Mouse (Mus musculus) urinary bladder, adult 2 months (tissue): ENCODE results near the gene Abtb1. TPM values are rescaled to one million over a fixed set of nuclear protein-coding genes. Genes with fewer than 3 reads are reported as not detected.

Experiments
- DNase-seq: peaks from one replicate; pipeline ENCODE4 v3.0.0; 2022; ENCODE audit warnings: low spot score
- polyA plus RNA-seq: library from polyadenylated mRNA; depleted of rRNA; stranded (reverse); fragments of >200 nt; gene quantifications from 2 replicates; pipeline ENCODE4 v1.2.3, GENCODE M21; 2012; rRNA removed

Gene Abtb1
- 48.1 and 51.8 TPM in 2 replicates for polyA plus RNA-seq

DNA sequence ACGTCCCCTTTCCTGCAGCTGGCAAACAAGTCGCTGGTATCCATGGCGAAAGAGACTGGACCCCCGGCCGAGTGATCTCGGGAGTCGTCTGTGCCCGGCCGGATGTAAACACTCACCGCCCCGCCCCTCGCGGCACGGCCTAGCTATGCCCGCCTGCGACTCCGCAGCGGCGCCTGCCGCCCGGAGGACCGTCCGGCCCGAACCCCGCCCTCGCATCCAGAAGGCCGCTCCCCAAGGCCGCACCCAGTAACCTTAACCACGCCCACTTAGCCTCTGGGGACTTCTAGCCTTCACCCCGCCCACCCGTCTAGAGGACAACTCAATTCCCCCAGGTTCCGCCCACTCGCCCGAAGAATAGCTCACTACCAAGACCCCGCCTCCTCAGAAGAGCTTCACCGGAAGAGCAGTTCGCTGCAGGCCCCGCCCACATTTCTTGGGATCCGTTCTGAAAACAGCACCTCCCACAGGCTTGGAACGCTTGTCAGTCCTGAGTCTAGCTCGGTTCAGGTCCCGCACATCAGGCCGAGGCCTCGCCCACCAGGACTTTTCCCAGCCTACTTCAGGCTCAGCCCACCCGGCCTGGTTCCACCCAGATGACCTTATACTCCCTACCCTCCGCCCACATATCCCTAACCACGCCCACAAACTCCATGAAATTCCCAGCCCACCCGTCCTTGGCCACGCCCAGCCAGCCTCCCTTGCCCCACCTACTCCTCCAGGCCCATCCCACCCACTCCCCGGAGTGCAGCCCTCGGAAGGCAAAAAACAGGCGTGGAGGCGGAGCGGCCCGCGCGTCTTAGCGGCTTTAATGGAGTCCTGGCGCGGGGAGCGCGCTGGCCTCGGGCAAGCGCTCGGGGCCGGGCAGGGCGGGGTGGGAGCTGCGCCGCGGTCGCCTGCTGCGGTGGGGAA is at the start of gene Abtb1:
Abtb1 (minus strand) TSS at position 204 of the 909 bp plus-strand sequence.
- peak; percentile 89 for DNase-seq

DNA sequence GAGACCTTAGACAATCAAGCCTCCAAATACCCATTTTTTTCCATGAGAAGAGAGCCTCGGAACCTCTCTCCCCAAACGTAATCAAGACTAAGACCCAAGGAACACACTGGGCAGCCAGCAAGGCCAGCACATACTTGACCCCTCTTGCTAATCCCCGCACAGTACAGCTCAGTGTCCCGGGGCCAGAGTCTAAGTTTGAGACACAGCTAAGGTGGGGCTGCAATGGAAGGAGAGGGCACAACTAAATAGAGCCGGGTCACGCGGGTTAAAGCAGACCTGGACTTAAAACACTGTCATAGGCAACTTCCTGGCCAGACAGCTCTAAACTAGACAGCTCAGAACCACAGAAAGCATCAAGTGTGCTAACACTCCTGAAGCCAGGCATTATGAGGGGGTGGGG is 49.0 kb upstream of the Abtb1 start:
- no peak for DNase-seq

DNA sequence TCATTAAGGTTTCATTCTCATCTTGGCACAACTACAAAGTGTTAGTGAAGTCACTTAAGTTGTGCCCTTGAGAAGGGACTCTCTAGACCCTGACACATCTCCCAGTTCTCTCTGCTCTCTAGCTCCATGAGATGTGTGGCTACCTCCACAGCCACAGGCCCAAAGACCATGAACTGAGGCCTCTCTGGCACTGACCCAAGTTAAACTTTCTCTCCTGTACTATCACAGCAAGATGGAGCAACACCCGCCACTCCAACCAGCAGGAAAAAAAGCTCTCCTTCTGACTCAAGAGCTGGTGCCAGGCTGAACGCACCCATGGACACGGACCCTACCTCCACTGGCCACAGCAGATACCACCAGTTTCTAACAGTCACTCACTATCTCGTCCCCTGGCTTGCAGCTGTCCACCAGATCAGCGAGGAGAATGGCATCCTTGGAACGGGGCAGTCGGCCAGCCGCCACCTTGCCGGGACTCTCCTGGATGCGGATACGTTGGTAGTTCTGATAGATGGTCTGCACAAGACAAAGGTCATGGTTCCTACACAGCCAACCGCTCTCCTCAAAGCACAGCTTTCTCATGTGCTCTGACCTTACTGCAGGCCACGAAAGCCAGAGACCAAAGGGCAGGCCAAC is 47.7 kb upstream of the Abtb1 start:
- no peak for DNase-seq

DNA sequence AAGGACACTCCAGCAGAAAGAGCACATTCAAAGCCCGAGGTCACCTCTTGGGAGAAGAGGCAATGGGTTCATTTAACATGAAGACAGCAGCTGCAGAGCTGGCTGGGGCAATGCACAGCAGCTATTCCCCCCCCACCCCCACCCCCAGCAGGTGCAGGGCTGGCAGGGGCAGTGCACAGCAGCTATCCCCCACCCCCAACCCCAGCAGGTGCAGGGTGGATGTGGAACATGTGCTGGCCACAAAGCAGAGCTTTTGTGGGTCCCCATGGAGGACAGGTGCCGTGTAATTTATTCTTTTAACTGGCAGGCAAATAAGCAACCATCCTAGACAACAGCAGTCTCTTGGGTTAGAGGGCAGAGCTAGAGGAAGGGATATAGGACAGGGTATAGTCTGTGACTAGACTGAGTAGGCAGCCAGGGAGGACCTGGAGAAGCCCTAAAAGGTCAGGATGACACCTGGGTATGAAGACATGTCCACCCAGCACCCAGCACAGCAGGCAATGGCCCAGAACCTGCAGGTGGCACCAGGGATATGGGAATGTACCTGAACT is 44.7 kb upstream of the Abtb1 start:
- no peak for DNase-seq

DNA sequence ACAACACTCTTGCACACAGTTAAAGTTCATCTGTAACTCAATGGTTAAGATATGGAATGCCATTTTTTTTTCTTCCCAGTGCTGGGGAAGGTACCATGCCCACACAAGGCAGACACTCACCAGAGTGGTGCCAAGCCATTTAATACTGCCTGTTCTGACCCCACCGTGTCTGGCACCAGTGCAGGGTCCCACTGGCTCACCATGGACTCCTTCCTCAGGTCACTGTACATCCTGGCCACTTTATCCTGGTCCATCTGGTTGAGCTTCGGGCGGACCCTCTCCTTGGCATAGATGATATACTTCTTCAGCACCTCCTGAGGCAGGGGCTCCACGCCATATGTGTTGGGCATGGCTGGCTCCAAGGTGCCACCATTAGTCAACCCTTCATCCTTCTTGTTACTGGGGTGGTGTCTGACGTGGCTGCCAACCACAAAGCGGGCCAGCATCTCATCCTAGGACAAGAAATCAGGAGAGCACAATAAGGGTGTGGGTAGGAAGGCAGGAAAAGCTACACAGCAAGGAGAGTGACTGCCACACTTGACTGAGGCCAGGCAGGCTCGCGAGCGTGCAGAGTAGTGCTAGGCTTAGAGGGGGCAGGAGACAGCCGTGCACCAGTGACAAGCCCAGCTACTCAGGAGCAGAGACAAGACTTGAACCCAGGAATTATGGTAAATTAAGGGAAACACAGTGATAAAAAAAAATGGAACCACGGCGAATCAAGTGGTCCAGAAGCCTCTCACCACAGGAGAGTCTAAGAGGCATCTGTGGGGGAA is 44.0 kb upstream of the Abtb1 start:
- DNase-seq = no peak

DNA sequence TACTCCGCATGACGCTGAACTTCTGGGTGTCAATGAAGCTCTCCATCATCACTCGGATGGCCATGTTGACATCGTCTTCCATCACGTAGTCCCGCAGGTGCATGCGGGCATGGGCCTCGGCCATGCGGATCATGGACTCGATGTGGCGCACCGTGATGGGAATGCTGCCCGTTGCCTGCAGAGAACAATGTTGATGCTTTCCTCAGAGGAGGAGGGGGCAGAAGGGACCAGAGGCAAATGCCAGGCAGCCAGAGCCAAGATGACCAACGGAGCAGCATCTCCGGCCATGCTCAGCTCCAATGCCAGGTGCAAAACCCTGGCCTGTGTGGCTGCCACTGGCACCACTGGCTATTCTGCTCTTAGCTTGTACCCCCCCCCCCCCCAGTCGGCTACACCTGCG is 42.9 kb upstream of the Abtb1 start:
- no peak for DNase-seq

DNA sequence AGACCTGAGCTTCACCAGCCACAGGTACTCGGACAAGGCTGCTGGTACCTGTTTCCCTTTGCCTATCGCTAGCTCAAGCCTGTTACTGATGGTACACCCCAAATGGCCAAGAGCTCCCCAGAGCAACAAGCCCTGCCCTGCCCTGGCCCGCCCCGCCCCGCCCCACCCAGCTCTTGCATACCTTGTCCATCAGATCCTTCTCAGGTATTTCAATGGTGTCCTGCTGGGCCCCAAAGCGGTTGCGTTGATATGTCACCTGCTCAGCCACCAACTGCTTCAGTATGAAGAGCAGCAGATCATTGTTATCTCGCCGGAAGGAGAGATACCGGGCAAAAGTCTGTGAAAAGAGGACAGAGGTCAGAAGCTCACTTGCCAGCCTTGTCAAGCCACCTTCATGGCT is 42.4 kb upstream of the Abtb1 start:
- no peak for DNase-seq

DNA sequence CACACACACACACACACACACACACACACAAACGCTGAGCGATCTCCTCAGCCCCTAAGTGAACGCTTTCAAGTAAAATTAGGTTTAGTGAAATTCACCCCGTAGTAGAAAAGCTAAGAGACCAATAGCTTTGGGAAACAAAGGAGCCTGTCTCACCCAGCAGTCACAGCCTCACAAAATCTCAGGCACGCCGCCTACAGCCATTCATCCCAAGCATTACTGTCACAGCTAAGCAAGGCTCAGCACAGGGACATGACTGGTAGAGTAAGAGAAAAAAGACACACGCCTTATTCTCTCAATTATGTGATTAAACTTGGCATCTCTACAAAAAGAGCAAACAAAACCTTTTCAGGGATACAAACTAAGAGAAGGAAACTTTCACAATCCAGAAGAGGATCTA is 39.5 kb upstream of the Abtb1 start:
- DNase-seq = no peak

DNA sequence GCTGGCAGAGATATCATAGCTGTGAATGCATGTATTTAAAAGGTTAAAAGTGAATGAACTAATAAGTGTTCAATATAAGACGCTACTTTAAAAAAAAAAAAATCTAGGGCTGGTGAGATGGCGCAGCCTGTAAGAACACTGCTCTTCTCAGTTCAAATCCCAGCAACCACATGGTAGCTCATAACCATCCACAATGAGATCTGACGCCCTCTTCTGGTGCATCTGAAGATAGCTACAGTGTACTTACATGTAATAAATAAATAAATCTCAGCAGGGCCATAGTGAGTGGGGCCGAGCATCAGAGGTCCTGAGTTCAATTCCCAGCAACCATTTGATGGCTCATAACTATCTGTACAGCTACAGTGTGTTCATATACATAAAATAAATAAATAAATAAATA is 37.7 kb upstream of the Abtb1 start:
- no peak for DNase-seq

DNA sequence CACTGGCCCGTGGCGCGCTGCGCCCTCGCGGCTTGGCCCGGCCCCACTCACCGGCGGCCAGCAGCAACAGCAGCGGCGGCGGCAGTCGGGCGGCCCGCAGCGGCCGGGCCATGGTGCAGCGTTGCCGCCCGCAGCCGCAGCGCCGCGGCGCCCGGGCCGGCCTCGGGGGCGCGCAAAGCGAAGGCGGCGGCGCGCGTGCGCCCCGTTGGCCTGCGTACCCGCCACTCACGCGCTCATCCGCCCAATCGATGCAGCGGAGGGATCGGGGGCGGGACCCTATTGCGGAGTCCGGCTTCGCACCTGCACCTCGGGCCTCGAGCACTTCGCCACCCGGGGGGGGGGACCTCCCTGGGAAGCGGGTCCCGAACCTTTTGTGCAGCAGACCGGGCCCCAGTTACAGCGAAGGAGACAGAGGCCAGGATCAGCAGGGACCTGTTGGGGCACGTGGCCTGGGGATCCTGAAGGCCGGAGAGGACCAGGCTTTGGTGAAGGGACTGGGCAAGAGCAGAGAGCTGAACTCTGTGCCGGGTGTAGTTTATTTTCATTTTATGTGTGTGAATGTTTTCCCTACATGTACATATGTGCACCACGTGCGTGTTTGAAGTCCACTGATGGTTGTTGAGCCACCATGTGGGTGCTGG is 33.2 kb upstream of the Abtb1 start, which contains the start of gene Podxl2:
Podxl2 (minus strand) TSS at position 177 of the 641 bp plus-strand sequence.
- DNase-seq = peak; percentile 48

DNA sequence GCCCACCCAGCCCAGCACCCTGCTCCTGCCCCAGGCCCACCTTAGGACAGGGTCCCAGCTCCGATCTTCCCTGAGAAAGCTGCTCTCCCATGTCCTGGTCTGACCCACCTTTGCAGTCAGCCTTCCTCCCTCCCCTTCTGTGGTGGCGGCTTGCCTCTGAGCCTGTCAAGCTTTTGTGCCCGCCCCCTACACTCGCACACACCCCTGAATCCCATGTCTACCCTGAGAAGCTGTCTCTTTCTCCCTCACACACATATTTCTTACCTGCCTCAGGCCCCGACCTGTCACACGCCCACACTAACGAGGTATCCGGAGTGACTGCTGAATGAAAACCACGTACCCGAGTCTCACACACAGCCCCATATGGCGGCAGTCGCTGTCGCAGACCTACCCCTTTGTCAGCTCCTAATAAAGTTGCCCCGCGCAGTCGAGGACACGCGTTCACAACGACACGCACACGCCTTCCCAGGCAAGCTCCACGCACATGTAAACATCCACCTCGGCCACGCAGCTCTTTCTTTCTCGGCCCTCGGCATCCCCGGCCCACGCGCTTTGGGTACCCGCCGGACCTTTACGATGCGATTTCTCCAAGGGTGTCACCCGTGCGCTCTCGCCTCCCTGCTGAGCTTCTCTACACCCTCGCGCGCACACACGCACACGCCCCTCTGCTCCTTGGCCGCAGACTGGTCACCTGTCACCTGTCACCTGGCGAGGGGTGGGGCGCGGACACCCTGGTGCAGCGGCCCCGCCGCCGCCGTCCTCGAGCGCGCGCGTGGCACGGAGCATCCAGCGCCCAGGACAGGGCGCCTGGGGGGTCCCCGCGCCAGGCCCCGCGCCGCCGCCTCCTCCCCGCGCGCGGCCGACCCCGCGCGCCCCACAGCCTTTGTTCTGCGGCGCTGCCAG is 32.4 kb upstream of the Abtb1 start:
- no peak for DNase-seq

DNA sequence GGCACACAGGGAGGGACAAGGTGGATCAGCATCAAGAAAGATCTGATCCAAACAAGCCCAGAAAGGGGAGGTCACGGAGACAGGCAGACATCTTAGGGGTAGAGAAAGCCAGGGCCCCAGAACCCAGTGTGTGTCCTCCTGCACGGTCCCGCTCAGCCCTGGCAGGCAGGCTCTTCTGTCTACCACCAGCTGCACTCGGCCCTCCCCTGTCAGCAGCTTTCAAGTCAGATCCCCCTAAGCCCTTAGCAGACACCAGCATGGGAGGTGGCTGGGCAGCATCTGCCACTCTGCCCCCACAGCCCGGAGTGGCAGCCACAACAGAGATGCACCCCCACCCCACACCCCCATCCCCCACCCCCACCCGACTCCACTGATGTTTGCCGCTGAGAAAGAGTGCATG is 31.0 kb upstream of the Abtb1 start:
- no peak for DNase-seq

DNA sequence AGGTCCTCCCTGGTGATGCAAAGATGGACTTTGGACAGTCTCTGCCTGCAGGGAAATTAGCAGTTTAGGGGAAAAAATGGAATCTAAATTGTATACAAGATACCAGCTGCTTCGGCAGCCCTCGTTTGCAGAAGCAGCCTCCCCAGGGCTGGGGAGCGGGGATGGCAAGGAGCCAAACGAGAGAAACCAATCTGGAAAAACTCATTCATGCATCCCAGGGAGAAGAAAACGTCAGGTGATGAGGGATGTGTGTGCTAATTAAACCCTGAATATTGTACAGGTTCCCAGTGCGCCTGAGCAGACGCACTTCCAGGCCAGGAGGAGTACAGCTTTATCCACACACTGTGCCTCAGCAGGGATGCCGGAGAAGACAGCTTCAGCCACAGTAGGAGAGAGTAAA is 29.8 kb upstream of the Abtb1 start:
- DNase-seq = no peak

DNA sequence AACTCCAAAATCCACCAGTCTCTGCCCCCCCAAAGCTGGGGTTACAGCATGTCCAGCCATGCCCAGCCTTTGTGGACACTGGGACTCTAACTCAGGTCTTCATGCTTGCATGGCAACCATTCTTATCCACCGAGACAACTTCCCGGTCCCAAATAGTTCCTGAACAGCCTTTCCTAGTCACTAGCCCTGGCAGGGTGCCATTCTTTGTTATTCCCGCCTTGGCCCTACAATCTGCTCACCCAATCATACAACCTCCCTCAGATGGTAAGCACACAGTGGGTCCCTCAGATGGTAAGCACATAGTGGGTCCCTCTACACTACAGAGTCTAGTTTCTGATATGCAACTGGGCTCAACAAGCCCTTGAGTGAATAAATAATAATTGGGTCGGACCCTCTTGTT is 28.8 kb upstream of the Abtb1 start:
- no peak for DNase-seq

DNA sequence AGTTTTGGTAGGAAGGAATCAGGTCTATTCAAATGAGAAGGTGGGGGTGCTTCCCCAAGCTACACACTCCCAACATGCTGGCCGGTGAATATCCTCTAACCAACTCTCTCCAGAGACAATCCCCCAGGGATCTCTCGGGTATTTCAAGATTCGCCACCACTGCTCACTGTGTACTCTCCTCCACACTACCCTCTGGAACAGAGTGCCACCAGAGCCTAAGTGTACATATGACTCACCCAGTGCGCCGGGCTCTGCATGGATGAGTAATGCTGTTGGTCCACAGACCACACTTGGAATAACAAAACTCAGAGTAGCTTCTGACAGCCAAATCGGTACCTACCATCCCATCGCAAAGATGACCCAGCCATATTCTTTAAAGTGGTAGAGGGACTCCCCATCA is 27.7 kb upstream of the Abtb1 start:
- no peak for DNase-seq

DNA sequence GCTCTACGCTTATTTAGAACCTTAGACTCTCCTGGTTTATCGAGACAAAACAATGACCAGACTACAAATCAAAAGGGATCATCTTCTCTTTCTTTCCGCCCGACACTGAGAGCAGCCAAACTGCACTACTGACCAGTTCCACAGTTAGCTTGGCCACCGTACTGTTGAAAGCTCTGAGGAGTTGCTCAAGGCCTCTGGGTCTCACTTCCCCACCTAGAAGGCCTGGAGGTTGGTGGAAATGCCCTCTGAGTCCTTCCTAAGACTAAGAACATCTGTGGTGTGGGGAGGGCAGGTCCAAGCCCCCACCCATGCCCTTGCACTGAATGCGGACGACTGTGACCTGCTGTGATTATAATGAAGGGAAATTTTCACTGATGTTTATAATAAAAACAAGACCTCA is 23.9 kb upstream of the Abtb1 start:
- no peak for DNase-seq

DNA sequence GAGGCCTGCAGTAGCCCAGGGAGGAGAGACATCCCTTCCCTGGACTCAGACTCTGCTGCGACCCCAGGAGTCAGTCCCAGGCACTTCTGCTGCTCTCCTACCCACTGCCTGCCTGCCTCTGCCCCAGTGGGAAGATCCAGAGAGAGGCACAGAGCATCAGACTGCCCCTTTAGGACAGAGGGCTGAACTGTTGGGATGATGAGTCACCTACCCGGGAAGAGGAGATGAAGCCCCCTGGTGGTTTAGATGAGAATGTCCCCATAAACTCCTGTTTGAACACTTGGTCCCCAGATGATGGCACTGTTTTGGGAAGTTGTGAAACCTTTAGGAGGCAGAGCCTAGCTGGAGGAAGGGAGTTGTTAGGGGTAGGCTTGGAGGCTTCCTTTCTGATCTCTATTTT is 19.1 kb upstream of the Abtb1 start:
- DNase-seq = no peak

DNA sequence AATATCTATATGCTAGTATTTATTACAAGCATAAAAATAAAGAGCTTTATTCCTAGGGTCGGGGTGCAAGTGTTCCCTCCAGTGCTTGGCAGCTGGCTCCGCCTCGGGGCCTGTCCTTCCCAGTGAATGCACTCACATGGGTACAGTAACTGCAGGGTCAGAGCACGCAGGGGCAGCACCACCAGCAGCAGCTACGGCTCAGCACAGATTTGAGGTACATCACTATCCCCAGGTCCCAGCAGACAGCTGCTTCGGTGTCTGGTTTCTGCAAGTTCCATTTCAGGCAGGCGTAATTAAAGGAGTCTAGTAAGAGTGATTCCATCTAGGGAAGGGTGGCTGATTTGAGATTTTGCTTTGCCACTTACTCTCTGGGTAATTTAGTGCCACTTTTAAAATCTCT is 16.6 kb upstream of the Abtb1 start:
- no peak for DNase-seq

DNA sequence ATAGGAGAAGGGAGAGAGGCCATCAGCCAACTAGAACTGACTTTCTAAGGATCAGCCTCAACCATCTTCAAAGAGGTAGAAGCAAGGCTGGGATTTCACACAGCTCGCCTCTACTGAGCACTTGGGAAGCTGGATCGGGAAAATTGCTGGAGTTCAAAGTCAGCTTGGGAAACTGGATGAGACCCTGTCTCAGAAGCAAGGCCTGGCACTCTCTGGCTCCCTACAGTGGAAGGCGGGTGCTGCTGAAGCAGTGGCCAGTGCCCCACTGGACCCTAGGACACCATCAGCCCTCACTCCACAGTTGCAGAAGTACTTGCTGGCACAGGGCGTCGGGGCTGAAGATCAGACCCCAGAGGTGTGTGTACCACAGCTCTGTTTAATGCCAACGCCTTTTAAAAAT is 16.0 kb upstream of the Abtb1 start:
- DNase-seq = no peak

DNA sequence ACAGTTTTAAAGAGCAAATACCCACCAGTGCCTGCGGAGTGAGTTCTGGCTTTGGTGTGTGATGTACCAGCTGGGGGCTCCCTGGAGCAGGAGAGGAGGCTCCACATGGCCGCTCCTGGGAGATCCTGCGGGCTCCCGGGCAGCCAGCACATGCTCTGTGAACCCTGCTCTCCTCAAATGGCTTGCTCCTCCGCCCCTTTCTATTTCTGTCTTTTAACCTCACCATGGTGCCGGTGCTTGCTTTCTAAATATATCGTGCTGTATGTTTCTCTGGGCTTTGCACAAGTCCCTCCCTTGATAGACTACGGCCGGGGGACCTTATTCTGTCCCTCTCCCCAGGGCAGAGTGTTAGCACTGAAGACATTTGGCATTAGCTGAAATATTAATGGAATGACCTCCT is 15.5 kb upstream of the Abtb1 start:
- no peak for DNase-seq

DNA sequence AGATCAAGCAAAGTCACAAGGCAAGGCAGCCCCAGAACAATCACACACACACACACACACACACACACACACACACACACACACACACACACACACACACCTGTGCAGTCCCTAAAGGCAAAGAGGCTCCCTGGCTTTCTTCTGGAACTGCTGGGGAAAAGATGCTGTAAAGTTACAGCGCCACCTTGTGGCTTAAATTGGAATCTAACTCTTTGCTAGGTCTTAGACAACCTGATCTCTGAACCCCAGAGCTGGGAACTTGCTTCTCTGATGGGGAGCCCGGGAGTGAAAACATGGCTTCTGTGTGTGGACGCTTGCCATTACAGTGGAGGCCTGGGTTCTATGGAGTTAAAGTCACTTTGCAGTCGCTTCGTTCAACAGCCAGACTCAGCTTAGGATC is 13.9 kb upstream of the Abtb1 start:
- no peak for DNase-seq
